Mouse (Mus musculus) testis, adult 2 months (tissue): ENCODE measurements around the gene Zfp467.

Experiments
- CTCF ChIP-seq: fragments of 200-500 bp; IDR thresholded peaks from 2 replicates; pipeline ENCODE4 v1.5.1; 2012; ENCODE audit warnings: low read depth, mild to moderate bottlenecking, inconsistent platforms, low read length, moderate library complexity; ENCODE audit not compliant: control insufficient read depth, insufficient read depth, insufficient replicate concordance
- POLR2A ChIP-seq: fragments of 200-500 bp; IDR thresholded peaks from 2 replicates; pipeline ENCODE4 v1.6.1; 2012; ENCODE audit warnings: low read depth, mild to moderate bottlenecking, inconsistent platforms, low read length, moderate library complexity; ENCODE audit not compliant: control insufficient read depth

GRCm38 (mm10) chr6:48466715-48467114 lies 21.1 kb upstream of the Zfp467 start:
- TF ChIP-seq POLR2A, result no peak
- no peak for TF ChIP-seq CTCF
